Mouse (Mus musculus): ENCODE measurements at regions not wholly inside any gene's neighbourhood (a gene's known extent, or its start where the extent isn't known, plus 50 kb on each side); places are given as distances from the start of the nearest gene placed in this dataset.

DNA sequence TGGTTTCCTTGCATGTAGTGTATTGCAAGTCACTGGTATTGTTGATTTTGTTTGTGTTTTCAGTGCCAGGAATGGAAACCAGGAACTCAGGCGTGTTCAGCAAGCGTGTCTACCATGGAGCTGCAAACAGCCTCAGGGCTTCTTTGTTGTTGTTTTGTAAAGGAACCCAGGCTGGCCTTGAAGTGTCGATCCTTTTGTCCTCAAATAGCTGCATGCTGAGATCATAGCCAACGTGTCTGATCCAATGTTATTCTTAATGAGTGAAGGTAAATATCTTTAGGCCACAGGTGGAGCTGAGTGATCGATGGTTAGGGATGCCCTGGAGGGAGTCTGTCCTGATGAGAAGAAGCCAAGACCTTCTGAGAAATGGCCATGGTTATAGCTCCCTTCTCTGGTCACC is 143.3 kb downstream of the Cyld start:
- TF ChIP-seq CTCF (IDR thresholded peaks at IDR 0.05; ENCODE audit: low read depth): no peak
- no peak for TF ChIP-seq EP300 (optimal IDR thresholded peaks at IDR 0.05)

Measured in stomach, postnatal 0 days (tissue).